Mouse (Mus musculus) heart, adult 9 months (tissue): ENCODE data around the gene Pgm5.

ENCODE experiments used
- DNase-seq, 2 experiments: peaks; one replicate each; pipeline ENCODE4 v3.0.0; 2022; ENCODE audit warnings: low spot score in 2 of 2

Pgm5 gene

GRCm38 (mm10) chr19:24667527-24667926, 194.1 kb downstream of the Pgm5 start:
- no peak for DNase-seq

GRCm38 (mm10) chr19:24665771-24666170, 195.9 kb downstream of the Pgm5 start:
- no peak for DNase-seq

GRCm38 (mm10) chr19:24662346-24662745, 199.3 kb downstream of the Pgm5 start:
- DNase-seq, result no peak

- no peak for DNase-seq
Observed at GRCm38 (mm10) chr19:24656981-24657380, 204.7 kb downstream of the Pgm5 start.

GRCm38 (mm10) chr19:24653230-24653799, 208.3 kb downstream of the Pgm5 start:
- no peak for DNase-seq

- no peak for DNase-seq
Observed at GRCm38 (mm10) chr19:24652342-24653019, 209.2 kb downstream of the Pgm5 start.

GRCm38 (mm10) chr19:24651595-24651994, 210.1 kb downstream of the Pgm5 start:
- DNase-seq, result no peak

GRCm38 (mm10) chr19:24650428-24650827, 211.2 kb downstream of the Pgm5 start:
- DNase-seq, result no peak

- DNase-seq, result no peak
Observed at GRCm38 (mm10) chr19:24648016-24648415, 213.6 kb downstream of the Pgm5 start.

GRCm38 (mm10) chr19:24646162-24646829, 215.4 kb downstream of the Pgm5 start:
- peak in 1 of 2 experiments; percentile 11 for DNase-seq

GRCm38 (mm10) chr19:24644971-24645370, 216.7 kb downstream of the Pgm5 start:
- peak; percentile 18 to 28 for DNase-seq

GRCm38 (mm10) chr19:24640982-24641381, 220.7 kb downstream of the Pgm5 start:
- DNase-seq, result no peak

GRCm38 (mm10) chr19:24637988-24638387, 223.7 kb downstream of the Pgm5 start:
- DNase-seq, result no peak

GRCm38 (mm10) chr19:24636616-24637015, 225.0 kb downstream of the Pgm5 start:
- DNase-seq, result no peak

GRCm38 (mm10) chr19:24634602-24635001, 227.1 kb downstream of the Pgm5 start:
- peak; percentile 29 for DNase-seq
